Mouse (Mus musculus) liver, adult 2 months (tissue): ENCODE data around the gene Elof1. TPM values are rescaled to one million over a fixed set of nuclear protein-coding genes. Genes with fewer than 3 reads are reported as not detected.

Experiments
- DNase-seq: peaks from one replicate; pipeline ENCODE4 v3.0.0-alpha.2; 2011; ENCODE audit warnings: low read depth, low spot score; ENCODE audit errors: extremely low read depth
- H3K27ac ChIP-seq: fragments of 200-500 bp; replicated peaks from 2 replicates; pipeline ENCODE4 v1.5.1; 2012; ENCODE audit warnings: low read depth, mild to moderate bottlenecking, control low read depth, inconsistent platforms, low read length; ENCODE audit not compliant: insufficient read depth
- H3K27me3 ChIP-seq: fragments of 200-500 bp; 2 replicates; pipeline ENCODE4 v1.6.1; 2012; ENCODE audit warnings: mild to moderate bottlenecking, moderate library complexity, low read length, inconsistent platforms; ENCODE audit not compliant: control insufficient read depth, insufficient read depth
- H3K36me3 ChIP-seq: fragments of 200-500 bp; 2 replicates; pipeline ENCODE4 v1.6.1; 2012; ENCODE audit warnings: low read length, inconsistent platforms; ENCODE audit not compliant: control insufficient read depth, insufficient read depth
- H3K4me1 ChIP-seq: fragments of 200-500 bp; 2 replicates; pipeline ENCODE4 v1.6.1; 2011; ENCODE audit warnings: low read length; ENCODE audit not compliant: control insufficient read depth, insufficient read depth
- H3K4me3 ChIP-seq: fragments of 200-500 bp; 2 replicates; pipeline ENCODE4 v1.5.1; 2011; ENCODE audit warnings: low read depth, mild to moderate bottlenecking, control low read depth, low read length, moderate library complexity; ENCODE audit not compliant: insufficient read depth
- H3K79me2 ChIP-seq: fragments of 200-500 bp; 2 replicates; pipeline ENCODE4 v1.6.1; 2012; ENCODE audit warnings: inconsistent platforms, mild to moderate bottlenecking, low read length, moderate library complexity; ENCODE audit not compliant: control insufficient read depth, insufficient read depth
- H3K9ac ChIP-seq: fragments of 200-500 bp; 2 replicates; pipeline ENCODE4 v1.6.1; 2012; ENCODE audit warnings: low read depth, mild to moderate bottlenecking, control low read depth, inconsistent platforms, low read length
- CTCF ChIP-seq: fragments of 200-500 bp; IDR thresholded peaks from 2 replicates; pipeline ENCODE4 v1.5.1; 2011; ENCODE audit warnings: low read depth, low read length, control low read depth
- POLR2A ChIP-seq: fragments of 200-500 bp; IDR thresholded peaks from 2 replicates; pipeline ENCODE4 v1.6.1; 2011; ENCODE audit warnings: low read length, control low read depth; ENCODE audit not compliant: insufficient read depth; ENCODE audit errors: extremely low read depth
- WGBS: fragments of 180-500 bp; shearing (Covaris S2); methylation state at CpG from one replicate; pipeline ENCODE4 v1.1.7; 2018; 5-methylcytosine and 5-hydroxymethylcytosine counted together
- polyA plus RNA-seq: library from polyadenylated mRNA; depleted of rRNA; stranded (reverse); fragments of >200 nt; gene quantifications from 2 replicates; pipeline ENCODE4 v1.2.3, GENCODE M21; 2012
- total RNA-seq: library from RNA; depleted of rRNA; stranded (reverse); fragments of >200 nt; gene quantifications from 2 replicates; pipeline ENCODE4 v1.2.3, GENCODE M21; 2014

The Elof1 gene
- total and polyA plus RNA-seq, 2 experiments, result 46.2 to 108 TPM

DNA sequence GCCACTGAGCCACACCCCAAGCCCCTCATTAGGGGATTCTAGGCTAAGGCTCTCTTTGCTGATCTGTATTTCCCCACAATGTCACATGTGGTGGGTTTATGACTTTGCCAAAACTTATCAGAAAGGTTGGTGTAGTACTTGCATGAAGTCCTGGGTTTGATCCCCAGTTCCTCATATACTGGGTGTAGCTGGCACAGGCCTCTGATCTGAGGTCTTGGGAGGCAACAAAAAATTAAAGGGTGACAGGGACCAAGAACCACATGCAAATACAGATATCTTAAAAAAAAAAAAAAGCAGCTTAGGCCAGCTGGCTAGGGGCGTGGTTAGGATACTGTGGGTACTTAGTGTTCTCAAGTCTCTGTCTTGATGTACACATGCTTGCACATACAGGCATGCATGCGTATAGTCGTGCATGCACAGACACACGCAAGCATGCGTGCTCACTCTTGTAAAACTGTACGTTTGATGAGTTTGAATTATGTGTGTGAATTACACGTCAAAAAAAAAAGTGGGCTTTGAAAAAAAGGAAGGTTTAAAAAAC is 6.2 kb upstream of the Elof1 start:
- Histone ChIP-seq H3K27ac (no peak overlapping the region), H3K9ac (no peak overlapping the region), H3K4me1 (no peaks in the 10 kb centered on the region; the same call in 1 of the 2 replicates), H3K27me3 (no peaks in the 10 kb centered on the region), H3K4me3 (no peak overlapping the region), H3K79me2 (no peaks in the 10 kb centered on the region), H3K36me3 (peaks cover 3% of the 10 kb centered on the region; the same call in 1 of the 2 replicates)
- no peak for TF ChIP-seq CTCF
- no peak for TF ChIP-seq POLR2A
- DNase-seq, result no peak
- 89% methylated on average over 7 of the region's 7 CpGs for WGBS

DNA sequence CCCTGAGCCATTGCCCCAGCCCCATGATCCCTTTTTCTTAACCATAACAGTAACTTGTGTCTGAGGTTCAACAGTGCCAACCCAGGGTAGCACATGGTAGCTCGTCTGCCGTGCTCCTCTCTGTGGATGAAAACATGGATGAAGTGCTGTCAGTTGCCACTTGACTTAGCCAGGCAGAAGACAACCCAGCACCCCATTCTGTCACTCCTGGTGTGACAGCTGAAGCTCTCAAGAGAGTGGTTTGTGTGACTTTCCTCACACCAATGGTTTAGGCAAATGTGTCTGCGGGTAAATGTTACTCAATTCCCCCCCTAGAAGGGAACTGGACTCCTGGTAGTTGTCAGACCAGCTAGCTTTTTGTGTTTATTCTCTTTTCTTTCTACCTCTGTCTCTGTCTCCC is 5.0 kb upstream of the Elof1 start:
- no peak for DNase-seq
- no peak overlapping the region for H3K9ac ChIP-seq

DNA sequence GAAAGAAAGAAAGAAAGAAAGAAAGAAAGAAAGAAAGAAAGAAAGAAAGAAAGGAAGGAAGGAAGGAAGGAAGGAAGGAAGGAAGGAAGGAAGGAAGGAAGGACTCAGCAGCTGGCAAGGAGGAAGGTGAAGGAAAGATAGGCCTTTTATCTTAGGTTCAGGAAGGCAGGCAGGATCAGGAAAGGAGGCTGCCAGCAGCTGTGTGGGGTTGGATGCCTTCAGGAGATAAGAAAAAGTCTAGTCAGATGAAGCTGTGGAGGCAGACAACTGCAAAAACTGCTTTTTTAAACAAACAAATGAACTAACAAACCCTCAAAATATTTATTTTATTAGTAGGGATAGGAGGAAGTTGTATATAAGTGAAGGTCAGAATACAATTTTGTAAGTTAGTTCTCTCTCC is 4.6 kb upstream of the Elof1 start:
- Histone ChIP-seq H3K27ac (no peak overlapping the region), H3K79me2 (no peaks in the 10 kb centered on the region)

More for the DNA sequence above, 5.0 kb upstream of the Elof1 start:
- H3K36me3 ChIP-seq, result no peaks in the 10 kb centered on the region; the same call in 1 of the 2 replicates
- H3K4me3 ChIP-seq, result no peak overlapping the region
- TF ChIP-seq CTCF, result no peak
- TF ChIP-seq POLR2A, result no peak
- H3K79me2 ChIP-seq, result no peaks in the 10 kb centered on the region
- H3K4me1 ChIP-seq, result peaks cover 3% of the 10 kb centered on the region; the same call in 1 of the 2 replicates
- no peaks in the 10 kb centered on the region for H3K27me3 ChIP-seq
- H3K27ac ChIP-seq, result no peak overlapping the region
- 89% methylated on average over 3 of the region's 3 CpGs for WGBS

GRCm38 (mm10) chr9:22119543-22119942 is 2.6 kb upstream of the Elof1 start:
- Histone ChIP-seq H3K4me1 (peaks cover 7% of the 10 kb centered on the region; the same call in 1 of the 2 replicates), H3K79me2 (peaks cover 3% of the 10 kb centered on the region; the same call in 1 of the 2 replicates), H3K27ac (peak overlapping the region; percentile 0), H3K36me3 (no peaks in the 10 kb centered on the region), H3K4me3 (no peak overlapping the region), H3K27me3 (no peaks in the 10 kb centered on the region), H3K9ac (no peak overlapping the region)
- WGBS, result 48% methylated on average over 4 of the region's 4 CpGs
- DNase-seq, result peak; percentile 74
- TF ChIP-seq POLR2A (no peak), CTCF (no peak)

More for the DNA sequence above, 4.6 kb upstream of the Elof1 start:
- no peak for TF ChIP-seq POLR2A
- TF ChIP-seq CTCF, result no peak
- no peaks in the 10 kb centered on the region for H3K36me3 ChIP-seq
- H3K27me3 ChIP-seq, result no peaks in the 10 kb centered on the region
- H3K4me3 ChIP-seq, result no peak overlapping the region
- no peak overlapping the region for H3K9ac ChIP-seq
- no peak for DNase-seq
- peaks cover 3% of the 10 kb centered on the region; the same call in 1 of the 2 replicates for H3K4me1 ChIP-seq

- Histone ChIP-seq H3K79me2 (peaks cover 3% of the 10 kb centered on the region; the same call in 1 of the 2 replicates), H3K4me1 (peaks cover 7% of the 10 kb centered on the region; the same call in 1 of the 2 replicates), H3K27ac (no peak overlapping the region), H3K27me3 (no peaks in the 10 kb centered on the region), H3K9ac (no peak overlapping the region), H3K36me3 (peaks cover 5% of the 10 kb centered on the region), H3K4me3 (peak overlapping the region; percentile 53; the same call in 1 of the 2 replicates)
- DNase-seq, result peak; percentile 87
- 35% methylated on average over 10 of the region's 10 CpGs for WGBS
- TF ChIP-seq CTCF (peak; percentile 34), POLR2A (no peak)
Measured at GRCm38 (mm10) chr9:22117754-22118456, 933 bp upstream of the Elof1 start.

- TF ChIP-seq POLR2A (no peak), CTCF (no peak)
- no peak overlapping the region for H3K27ac ChIP-seq
- H3K4me3 ChIP-seq, result peak overlapping the region; percentile 83; the same call in 1 of the 2 replicates
- no peak for DNase-seq
- peaks cover 14% of the 10 kb centered on the region for H3K36me3 ChIP-seq
- H3K9ac ChIP-seq, result peak overlapping the region; percentile 88
- 19% methylated on average over 15 of the region's 15 CpGs for WGBS
- H3K27me3 ChIP-seq, result no peaks in the 10 kb centered on the region
- H3K79me2 ChIP-seq, result peaks cover 3% of the 10 kb centered on the region; the same call in 1 of the 2 replicates
- peaks cover 7% of the 10 kb centered on the region; the same call in 1 of the 2 replicates for H3K4me1 ChIP-seq
Measured at GRCm38 (mm10) chr9:22116086-22116485, 886 bp downstream of the Elof1 start.
